Mouse (Mus musculus) C2C12 (cell line): ENCODE measurements around the gene Mmel1.

Source experiments
- CEBPB ChIP-seq: IDR thresholded peaks from one replicate; pipeline ENCODE4 v1.6.1; 2011; ENCODE audit warnings: low read depth, mild to moderate bottlenecking, control low read depth, moderate library complexity
- CTCF ChIP-seq: IDR thresholded peaks from one replicate; pipeline ENCODE4 v1.5.1; 2011; ENCODE audit not compliant: control insufficient read depth, insufficient read depth, insufficient read length
- MAX ChIP-seq: IDR thresholded peaks from one replicate; pipeline ENCODE4 v1.6.1; 2011; ENCODE audit warnings: mild to moderate bottlenecking, control low read depth
- MYOD1 ChIP-seq: IDR thresholded peaks from one replicate; pipeline ENCODE4 v1.6.1; 2011; ENCODE audit warnings: low read depth; ENCODE audit not compliant: control insufficient read depth, insufficient read length
- MYOG ChIP-seq: IDR thresholded peaks from one replicate; pipeline ENCODE4 v1.6.1; 2011; ENCODE audit not compliant: control insufficient read depth, insufficient read length; ENCODE audit errors: extremely low read depth
- USF1 ChIP-seq: IDR thresholded peaks from one replicate; pipeline ENCODE4 v1.6.1; 2011; ENCODE audit warnings: low read depth, mild to moderate bottlenecking, control low read depth, moderate library complexity

- TF ChIP-seq CTCF (no peak), MAX (no peak), MYOG (no peak), CEBPB (no peak), MYOD1 (no peak), USF1 (no peak)
Measured at GRCm38 (mm10) chr4:154873186-154873585, 3.8 kb downstream of the Mmel1 start.
